Mouse (Mus musculus) embryonic facial prominence, embryonic 11.5 days (tissue): ENCODE data around the gene Etl4. TPM values are rescaled to one million over a fixed set of nuclear protein-coding genes. Genes with fewer than 3 reads are reported as not detected.
A peak's percentile ranks its signal among the peaks of the same experiment; 100 is the strongest.

ENCODE experiments used
- ATAC-seq: fragments of 200-750 bp; cut with Nextera tagmentation; replicated peaks from 2 replicates; pipeline ENCODE4 v1.8.0; 2017; ENCODE audit warnings: low read depth; ENCODE audit not compliant: insufficient number of reproducible peaks, low FRiP score, low TSS enrichment
- DNase-seq: peaks from one replicate; pipeline ENCODE4 v3.0.0-alpha.2; 2015; ENCODE audit warnings: low spot score
- H3K27ac ChIP-seq: fragments of 300-500 bp; sonication (generic); replicated peaks from 2 replicates; pipeline ENCODE4 v1.5.1; 2014; ENCODE audit warnings: mild to moderate bottlenecking, low read depth, low read length, control low read depth
- H3K27me3 ChIP-seq: fragments of 300-500 bp; sonication (generic); 2 replicates; pipeline ENCODE4 v1.6.1; 2014; ENCODE audit warnings: mild to moderate bottlenecking, low read length, moderate library complexity, mixed read lengths; ENCODE audit not compliant: control insufficient read depth, insufficient read depth
- H3K36me3 ChIP-seq: fragments of 300-500 bp; sonication (generic); replicated peaks from 2 replicates; pipeline ENCODE4 v1.6.1; 2014; ENCODE audit warnings: low read depth, mild to moderate bottlenecking, low read length, moderate library complexity, mixed read lengths; ENCODE audit not compliant: control insufficient read depth, insufficient read depth
- H3K4me1 ChIP-seq: fragments of 300-500 bp; sonication (generic); 2 replicates; pipeline ENCODE4 v1.6.1; 2014; ENCODE audit warnings: low read length, mixed read lengths; ENCODE audit not compliant: control insufficient read depth, insufficient read depth
- H3K4me2 ChIP-seq: fragments of 300-500 bp; sonication (generic); 2 replicates; pipeline ENCODE4 v1.6.1; 2014; ENCODE audit warnings: low read depth, mild to moderate bottlenecking, control low read depth, low read length, moderate library complexity
- H3K4me3 ChIP-seq: fragments of 300-500 bp; sonication (generic); 2 replicates; pipeline ENCODE4 v1.5.1; 2014; ENCODE audit warnings: low read depth, low read length, control low read depth
- H3K9ac ChIP-seq: fragments of 300-500 bp; sonication (generic); replicated peaks from 2 replicates; pipeline ENCODE4 v1.6.1; 2014; ENCODE audit warnings: mild to moderate bottlenecking, control low read depth, low read length
- H3K9me3 ChIP-seq: fragments of 300-500 bp; sonication (generic); replicated peaks from 2 replicates; pipeline ENCODE4 v1.6.1; 2016; ENCODE audit warnings: mild to moderate bottlenecking, low read length, inconsistent platforms, mixed read lengths; ENCODE audit not compliant: control insufficient read depth
- WGBS: fragments of 180-500 bp; shearing (Covaris S2); extraction: QIAGEN DNeasy Blood & Tissue Kit; methylation state at CpG from one replicate; pipeline ENCODE4 v1.1.7; 2014; 5-methylcytosine and 5-hydroxymethylcytosine counted together
- polyA plus RNA-seq: library from polyadenylated mRNA; unstranded; fragments of >200 nt; fragmentation: Nextera tagmentation; extraction: Ambion mirVana; gene quantifications from 2 replicates; pipeline ENCODE4 v1.2.1, GENCODE M21; 2014

Gene Etl4
- polyA plus RNA-seq, 1 experiment from 2014 or later, result 23.5 TPM

DNA sequence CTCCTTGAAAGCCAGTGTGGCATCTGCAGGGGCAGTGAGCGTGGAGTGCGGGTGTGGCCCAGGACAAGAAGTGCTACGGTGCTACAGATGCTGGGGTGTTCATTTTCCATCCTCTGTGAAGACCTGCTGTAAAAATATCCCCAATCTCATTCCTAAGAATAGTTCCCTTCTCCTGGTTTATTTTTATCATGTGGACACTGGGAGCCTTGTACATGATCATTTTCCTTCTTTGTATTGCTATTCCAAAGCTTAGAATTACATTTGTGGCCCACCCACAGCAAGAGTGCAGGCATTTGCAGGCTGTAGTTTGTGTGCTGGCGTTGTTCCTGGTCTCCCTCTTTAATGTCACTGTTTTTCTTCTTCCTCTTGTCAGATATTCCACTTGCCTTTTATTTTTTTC, 809.5 kb downstream of the Etl4 start:
- H3K27me3 ChIP-seq, result no peaks in the 10 kb centered on the region
- H3K9me3 ChIP-seq, result no peaks in the 10 kb centered on the region
- H3K4me2 ChIP-seq, result no peak overlapping the region
- no peak overlapping the region for H3K9ac ChIP-seq
- DNase-seq (no peak), ATAC-seq (no peak)
- H3K27ac ChIP-seq, result no peak overlapping the region
- peaks cover 1% of the 10 kb centered on the region; the same call in 1 of the 2 replicates for H3K4me1 ChIP-seq
- WGBS, result 89% methylated on average over 4 of the region's 4 CpGs
- no peaks in the 10 kb centered on the region for H3K36me3 ChIP-seq
- no peak overlapping the region for H3K4me3 ChIP-seq

DNA sequence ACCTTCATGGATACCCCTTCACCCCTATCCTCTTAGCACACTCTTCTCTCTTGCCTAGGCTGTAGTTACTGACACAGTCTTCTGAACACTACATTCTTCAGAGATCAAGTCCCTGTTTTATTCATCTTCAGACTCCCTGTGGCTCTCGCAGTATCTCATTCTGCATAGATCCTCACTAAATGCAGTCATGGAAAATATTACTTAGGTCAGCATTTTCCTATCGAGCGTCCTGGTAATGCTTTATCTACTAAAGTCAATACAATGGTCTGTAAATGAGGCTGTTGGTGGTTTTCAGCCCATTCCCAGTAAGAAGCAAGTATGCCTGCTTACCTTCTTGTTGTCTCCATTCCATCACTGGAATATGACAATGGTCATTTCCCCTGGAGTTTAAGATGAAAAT, 811.5 kb downstream of the Etl4 start:
- Histone ChIP-seq H3K4me2 (no peak overlapping the region), H3K27me3 (no peaks in the 10 kb centered on the region), H3K36me3 (no peaks in the 10 kb centered on the region), H3K4me1 (peaks cover 3% of the 10 kb centered on the region; the same call in 1 of the 2 replicates), H3K27ac (no peak overlapping the region), H3K4me3 (no peak overlapping the region), H3K9me3 (no peaks in the 10 kb centered on the region), H3K9ac (no peak overlapping the region)
- DNase-seq (no peak), ATAC-seq (no peak)
- 88% methylated on average over 3 of the region's 3 CpGs for WGBS

DNA sequence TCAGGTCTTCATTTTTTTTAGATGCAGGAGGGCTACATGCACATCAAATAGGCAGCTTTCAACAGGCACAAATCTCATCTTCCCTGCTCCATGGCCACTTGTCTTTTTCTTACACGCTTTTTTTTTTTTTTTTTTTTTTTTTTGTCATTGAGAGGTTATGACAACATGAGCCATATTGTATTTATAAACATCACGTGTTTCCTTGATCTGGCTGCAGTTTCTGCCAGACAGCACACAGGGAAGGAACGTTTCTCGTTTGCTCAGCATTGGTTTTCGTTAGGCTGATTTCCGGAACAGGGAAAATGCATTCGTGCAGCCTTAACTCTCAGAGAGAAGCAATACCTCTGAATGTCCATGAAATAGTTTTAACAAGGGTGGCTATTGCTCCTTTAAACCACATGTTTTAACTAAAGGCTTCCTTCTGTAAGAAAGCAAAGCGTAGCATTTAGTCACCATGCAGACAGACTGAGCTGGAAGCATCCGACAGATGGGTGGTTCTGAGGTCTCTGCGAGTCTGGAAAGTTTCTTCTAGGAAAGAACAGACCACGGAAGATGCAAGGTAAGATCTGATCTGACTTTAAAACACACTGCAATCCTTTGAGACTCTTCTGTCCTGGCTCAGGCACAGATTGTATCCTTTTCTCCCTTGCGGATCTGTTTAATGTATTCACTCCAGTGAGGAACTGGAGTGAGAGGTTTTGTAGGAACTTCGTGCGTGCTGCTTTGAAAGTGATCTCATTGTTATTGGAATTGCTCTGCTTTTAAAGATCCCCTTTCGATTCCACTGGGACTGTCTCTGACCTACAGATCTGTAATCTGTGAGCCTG, 812.8 kb downstream of the Etl4 start:
- 13% methylated on average over 15 of the region's 15 CpGs for WGBS
- H3K27me3 ChIP-seq, result no peaks in the 10 kb centered on the region
- DNase-seq, result peak; percentile 69
- peak overlapping the region; percentile 10 for H3K4me2 ChIP-seq
- H3K36me3 ChIP-seq, result no peaks in the 10 kb centered on the region
- peak; percentile 41; the same call in 1 of the 2 replicates for ATAC-seq
- H3K9ac ChIP-seq, result no peak overlapping the region
- H3K9me3 ChIP-seq, result no peaks in the 10 kb centered on the region
- H3K4me1 ChIP-seq, result peaks cover 3% of the 10 kb centered on the region; the same call in 1 of the 2 replicates
- H3K27ac ChIP-seq, result peak overlapping the region; percentile 52
- peak overlapping the region; percentile 16; the same call in 1 of the 2 replicates for H3K4me3 ChIP-seq

DNA sequence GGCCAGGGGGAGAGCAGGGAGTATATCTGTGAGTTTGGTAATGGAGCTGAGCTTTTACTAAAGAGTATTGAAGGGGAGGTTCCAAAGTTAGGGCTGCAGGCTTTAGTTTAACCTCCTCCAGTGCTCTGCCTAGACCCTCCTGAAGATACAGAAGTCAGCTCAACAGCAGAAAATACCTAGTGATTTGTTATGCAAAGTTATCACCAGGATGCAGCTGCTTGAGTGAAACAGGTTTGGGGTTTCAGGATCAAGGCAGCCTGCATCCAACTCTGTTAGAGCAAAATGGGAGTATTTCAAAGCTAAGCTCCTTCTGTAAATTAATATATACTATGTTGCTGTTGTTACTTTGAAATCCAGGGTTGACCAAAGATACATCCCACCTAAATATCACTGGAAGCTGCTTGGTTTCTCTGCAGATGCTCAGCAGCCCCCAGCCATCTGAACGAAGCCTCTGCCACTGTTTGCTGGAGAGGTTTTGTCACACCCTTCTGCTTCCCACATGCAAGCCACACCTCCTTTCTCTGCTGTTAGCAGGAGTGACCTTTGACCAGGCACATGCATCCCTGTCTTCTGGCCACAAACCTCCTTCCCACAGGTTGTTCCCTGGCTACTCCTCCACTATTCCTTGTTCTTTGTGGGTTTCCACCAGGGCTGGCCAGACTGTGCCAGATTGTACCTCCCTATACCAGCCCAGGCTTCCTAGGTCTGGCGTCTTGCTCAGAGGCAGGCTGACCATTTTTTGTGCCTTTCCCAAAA, 814.6 kb downstream of the Etl4 start:
- no peak overlapping the region for H3K4me2 ChIP-seq
- no peak overlapping the region for H3K4me3 ChIP-seq
- H3K9me3 ChIP-seq, result no peaks in the 10 kb centered on the region
- H3K9ac ChIP-seq, result no peak overlapping the region
- no peak for DNase-seq
- H3K36me3 ChIP-seq, result no peaks in the 10 kb centered on the region
- H3K27ac ChIP-seq, result no peak overlapping the region
- H3K4me1 ChIP-seq, result peaks cover 3% of the 10 kb centered on the region; the same call in 1 of the 2 replicates
- ATAC-seq, result no peak
- 27% methylated on average over 2 of the region's 2 CpGs for WGBS
- H3K27me3 ChIP-seq, result no peaks in the 10 kb centered on the region

DNA sequence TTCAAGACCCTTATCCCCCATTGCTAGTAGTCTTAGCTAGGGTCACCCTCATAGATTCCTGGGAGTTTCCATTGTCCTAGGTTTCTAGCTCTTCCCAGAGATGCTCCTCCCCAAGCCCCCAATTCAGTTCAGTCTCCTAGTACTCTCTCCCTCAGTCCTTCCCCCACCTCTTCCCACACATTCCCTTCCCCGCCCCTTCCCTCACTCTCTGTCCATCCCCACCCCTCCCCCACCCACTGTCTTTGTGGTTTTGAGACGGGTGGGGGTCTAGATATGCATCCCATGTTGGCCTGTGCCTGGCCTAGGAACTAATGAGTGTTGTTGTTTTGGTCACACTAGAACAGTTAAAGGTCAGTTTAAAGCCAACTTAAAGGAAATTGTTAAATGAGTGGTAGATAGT, 817.4 kb downstream of the Etl4 start:
- Histone ChIP-seq H3K4me2 (no peak overlapping the region), H3K4me3 (no peak overlapping the region), H3K27me3 (no peaks in the 10 kb centered on the region), H3K9ac (no peak overlapping the region), H3K4me1 (peaks cover 3% of the 10 kb centered on the region; the same call in 1 of the 2 replicates), H3K27ac (no peak overlapping the region), H3K36me3 (no peaks in the 10 kb centered on the region), H3K9me3 (no peaks in the 10 kb centered on the region)
- WGBS, result 45% methylated on average over 2 of the region's 2 CpGs
- no peak for ATAC-seq
- no peak for DNase-seq

DNA sequence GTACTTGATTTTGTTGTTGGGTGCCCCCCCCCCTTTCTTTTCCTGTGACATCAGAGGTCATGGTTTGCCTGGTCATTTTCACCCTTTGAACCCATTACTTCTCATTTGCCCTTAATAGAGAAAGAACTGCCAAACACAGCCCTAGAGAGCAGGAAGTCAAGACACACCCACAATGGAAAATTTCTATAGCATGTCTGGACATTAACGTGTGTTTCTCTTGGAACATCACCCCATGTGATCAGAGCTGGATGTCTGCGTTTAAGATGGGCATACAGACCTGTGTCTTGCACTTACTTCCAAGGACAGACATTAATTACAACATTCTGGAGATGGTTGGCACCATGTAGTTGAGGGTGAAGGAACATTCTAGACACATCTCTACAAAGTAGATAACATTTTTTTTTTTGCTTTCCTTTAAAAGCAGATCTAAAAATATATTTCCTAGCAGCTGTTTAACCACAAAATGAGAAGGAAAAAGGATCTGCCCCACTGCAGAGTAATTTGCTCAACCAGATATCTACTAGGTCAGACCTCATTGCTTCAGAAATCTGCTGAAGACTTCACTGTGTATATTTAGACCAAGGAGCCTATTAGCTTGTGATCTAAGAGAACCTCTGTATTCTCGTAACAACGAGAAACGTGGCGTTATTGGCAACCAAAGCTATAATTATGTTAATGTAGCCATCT, 818.3 kb downstream of the Etl4 start:
- H3K4me3 ChIP-seq, result no peak overlapping the region
- H3K4me1 ChIP-seq, result peaks cover 3% of the 10 kb centered on the region; the same call in 1 of the 2 replicates
- H3K4me2 ChIP-seq, result no peak overlapping the region
- H3K9ac ChIP-seq, result no peak overlapping the region
- DNase-seq (no peak), ATAC-seq (no peak)
- no peaks in the 10 kb centered on the region for H3K36me3 ChIP-seq
- H3K9me3 ChIP-seq, result no peaks in the 10 kb centered on the region
- WGBS, result 76% methylated on average over 6 of the region's 6 CpGs
- H3K27ac ChIP-seq, result no peak overlapping the region
- H3K27me3 ChIP-seq, result no peaks in the 10 kb centered on the region

DNA sequence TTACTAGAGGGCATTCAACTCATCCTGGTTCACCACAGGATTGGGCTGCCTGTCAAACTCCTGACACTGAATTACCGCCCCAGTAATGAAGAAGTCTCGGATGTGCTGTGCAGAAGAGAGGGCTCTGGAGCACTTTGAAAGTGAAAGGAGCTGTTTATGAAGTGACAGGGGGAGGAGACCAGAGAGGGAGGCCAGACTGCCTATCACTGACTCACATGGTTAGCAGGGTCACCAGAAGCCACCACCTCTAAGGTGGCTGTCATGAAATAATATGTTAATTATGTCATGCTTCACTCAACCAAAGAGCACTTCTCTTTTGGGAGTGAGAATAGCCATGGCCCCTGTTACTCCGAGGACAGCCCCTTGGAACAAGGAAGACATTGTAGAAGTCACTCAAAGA, 825.9 kb downstream of the Etl4 start:
- DNase-seq, result no peak
- H3K27ac ChIP-seq, result no peak overlapping the region
- no peaks in the 10 kb centered on the region for H3K36me3 ChIP-seq
- H3K27me3 ChIP-seq, result no peaks in the 10 kb centered on the region
- H3K4me2 ChIP-seq, result no peak overlapping the region
- H3K9ac ChIP-seq, result no peak overlapping the region
- ATAC-seq, result no peak
- H3K4me3 ChIP-seq, result no peak overlapping the region
- WGBS, result 48% methylated on average over 3 of the region's 3 CpGs
- no peaks in the 10 kb centered on the region for H3K9me3 ChIP-seq
- no peaks in the 10 kb centered on the region for H3K4me1 ChIP-seq
